14 mouse cellular contexts compared by ENCODE assay signal in the genomic region with DNA sequence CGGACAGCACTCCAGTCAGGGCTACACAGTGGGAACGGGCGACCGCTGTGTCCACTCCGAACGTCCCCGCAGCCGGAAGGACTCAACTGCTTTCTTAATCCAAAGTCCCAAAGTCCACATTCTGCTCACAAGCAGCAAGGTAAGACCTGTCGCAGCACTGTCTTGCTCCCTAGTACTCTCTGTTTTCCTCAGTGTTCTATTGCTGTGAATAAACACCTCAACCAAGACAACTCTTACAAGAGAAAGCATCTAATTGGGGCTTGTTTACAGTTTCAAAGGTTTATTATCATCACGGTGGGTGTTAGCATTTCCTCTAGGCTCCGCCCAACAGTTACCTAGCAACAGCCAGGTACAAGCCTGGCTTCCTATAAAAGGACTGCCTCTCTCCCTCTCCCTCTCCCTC. TPM values are rescaled to one million over a fixed set of nuclear protein-coding genes. Genes with fewer than 3 reads are reported as not detected.
A peak's percentile ranks its signal among the peaks of the same experiment; 100 is the strongest.
DNase-seq lines count a peak whose midpoint lies in the region; ATAC-seq and TF ChIP-seq lines count a peak whose summit lies in the region.
"Had no signal": no experiment of that assay in that cellular context is flagged by ENCODE, and none has a peak within 500 bp of the region (broad histone marks: within the 10 kb centered on the region; RNA-seq: fewer than 3 reads in every experiment).

No protein-coding gene starts in this region.

- peak; percentile 36 for DNase-seq in R1 (ENCODE audit: low read depth, low spot score)
- DNase-seq in liver, postnatal 0 days: no peak
- DNase-seq in cerebellum, adult 2 months: no peak
- DNase-seq: cerebellum, adult 11 months had no signal

- H3K4me2 ChIP-seq in intestine, embryonic 15.5 days (replicated peaks): peak overlapping the region; percentile 52
- 0 out of 2 replicates have a peak overlapping the region, but pooled peaks have one; percentile 18 for H3K4me2 ChIP-seq in kidney, embryonic 16.5 days (replicated peaks; ENCODE audit: low read depth, low read length)
- peak overlapping the region; percentile 45; the same call in 1 of the 2 replicates for H3K4me2 ChIP-seq in liver, postnatal 0 days (ENCODE audit: low read depth, low read length)
- no peak overlapping the region for H3K4me2 ChIP-seq in forebrain, embryonic 12.5 days
- no peak overlapping the region for H3K4me2 ChIP-seq in hindbrain, embryonic 12.5 days (replicated peaks)
- H3K4me2 ChIP-seq: embryonic facial prominence, embryonic 15.5 days; forebrain, embryonic 13.5 days; neural tube, embryonic 13.5 days had no signal

- H3K27ac ChIP-seq in intestine, embryonic 15.5 days: no peak overlapping the region
- no peak overlapping the region for H3K27ac ChIP-seq in kidney, embryonic 16.5 days (ENCODE audit: low read length)
- no peak overlapping the region for H3K27ac ChIP-seq in liver, postnatal 0 days (ENCODE audit: low read depth)
- H3K27ac ChIP-seq in cerebellum, adult 2 months (ENCODE audit: insufficient read depth, low read length): no peak overlapping the region
- H3K27ac ChIP-seq in forebrain, embryonic 12.5 days: no peak overlapping the region
- H3K27ac ChIP-seq in hindbrain, embryonic 12.5 days: no peak overlapping the region
- H3K27ac ChIP-seq: embryonic facial prominence, embryonic 15.5 days; forebrain, embryonic 13.5 days; heart, embryonic 10.5 days; liver, embryonic 14.5 days; neural tube, embryonic 13.5 days had no signal

- TF ChIP-seq POLR2A in cerebellum, adult 2 months (IDR thresholded peaks at IDR 0.05; ENCODE audit: borderline replicate concordance, insufficient read depth, low read length): no peak

- TF ChIP-seq EP300 in liver, postnatal 0 days (IDR thresholded peaks at IDR 0.05; ENCODE audit: low read depth): no peak

- no peaks in the 10 kb centered on the region for H3K36me3 ChIP-seq in intestine, embryonic 15.5 days
- H3K36me3 ChIP-seq in kidney, embryonic 16.5 days (ENCODE audit: insufficient read depth, low read length): no peaks in the 10 kb centered on the region
- H3K36me3 ChIP-seq in liver, postnatal 0 days (replicated peaks; ENCODE audit: insufficient read depth, low read length): no peaks in the 10 kb centered on the region
- H3K36me3 ChIP-seq in forebrain, embryonic 12.5 days (replicated peaks): no peaks in the 10 kb centered on the region
- H3K36me3 ChIP-seq in hindbrain, embryonic 12.5 days: no peaks in the 10 kb centered on the region
- H3K36me3 ChIP-seq: embryonic facial prominence, embryonic 15.5 days; heart, embryonic 10.5 days; neural tube, embryonic 13.5 days had no signal

- no peak overlapping the region for H3K9ac ChIP-seq in intestine, embryonic 15.5 days
- H3K9ac ChIP-seq in kidney, embryonic 16.5 days (replicated peaks; ENCODE audit: low read length): no peak overlapping the region
- no peak overlapping the region for H3K9ac ChIP-seq in liver, postnatal 0 days (replicated peaks)
- H3K9ac ChIP-seq in forebrain, embryonic 12.5 days: no peak overlapping the region
- H3K9ac ChIP-seq in hindbrain, embryonic 12.5 days: no peak overlapping the region
- H3K9ac ChIP-seq: embryonic facial prominence, embryonic 15.5 days; forebrain, embryonic 13.5 days; liver, embryonic 14.5 days; neural tube, embryonic 13.5 days had no signal

- TF ChIP-seq CTCF in liver, postnatal 0 days (IDR thresholded peaks at IDR 0.05; ENCODE audit: low read depth): no peak
- no peak for TF ChIP-seq CTCF in cerebellum, adult 2 months (IDR thresholded peaks at IDR 0.05; ENCODE audit: borderline replicate concordance, insufficient read depth, low read depth, low read length)

- H3K9me3 ChIP-seq in intestine, embryonic 15.5 days: no peaks in the 10 kb centered on the region
- H3K9me3 ChIP-seq in kidney, embryonic 16.5 days (ENCODE audit: low read length): no peaks in the 10 kb centered on the region
- H3K9me3 ChIP-seq in liver, postnatal 0 days (ENCODE audit: low read length): no peaks in the 10 kb centered on the region
- no peaks in the 10 kb centered on the region for H3K9me3 ChIP-seq in forebrain, embryonic 12.5 days
- H3K9me3 ChIP-seq in hindbrain, embryonic 12.5 days (replicated peaks): no peaks in the 10 kb centered on the region
- H3K9me3 ChIP-seq: embryonic facial prominence, embryonic 15.5 days; forebrain, embryonic 13.5 days; heart, embryonic 10.5 days; neural tube, embryonic 13.5 days had no signal

- H3K4me3 ChIP-seq in intestine, embryonic 15.5 days (replicated peaks): peak overlapping the region; percentile 9; the same call in 1 of the 2 replicates
- H3K4me3 ChIP-seq in kidney, embryonic 16.5 days (ENCODE audit: low read length): no peak overlapping the region
- no peak overlapping the region for H3K4me3 ChIP-seq in liver, postnatal 0 days (ENCODE audit: low read depth, low read length)
- no peak overlapping the region for H3K4me3 ChIP-seq in cerebellum, adult 2 months (replicated peaks; ENCODE audit: insufficient read depth, low read depth, low read length)
- H3K4me3 ChIP-seq in forebrain, embryonic 12.5 days (replicated peaks): no peak overlapping the region
- H3K4me3 ChIP-seq in hindbrain, embryonic 12.5 days: no peak overlapping the region
- H3K4me3 ChIP-seq: embryonic facial prominence, embryonic 15.5 days; forebrain, embryonic 13.5 days; heart, embryonic 10.5 days; neural tube, embryonic 13.5 days had no signal

- H3K4me1 ChIP-seq in intestine, embryonic 15.5 days (replicated peaks): no peaks in the 10 kb centered on the region
- no peaks in the 10 kb centered on the region for H3K4me1 ChIP-seq in kidney, embryonic 16.5 days (ENCODE audit: insufficient read depth, low read length)
- no peaks in the 10 kb centered on the region for H3K4me1 ChIP-seq in liver, postnatal 0 days (ENCODE audit: insufficient read depth)
- H3K4me1 ChIP-seq in cerebellum, adult 2 months (ENCODE audit: control insufficient read depth, insufficient read depth, low read length): no peaks in the 10 kb centered on the region
- no peaks in the 10 kb centered on the region for H3K4me1 ChIP-seq in forebrain, embryonic 12.5 days
- no peaks in the 10 kb centered on the region for H3K4me1 ChIP-seq in hindbrain, embryonic 12.5 days
- H3K4me1 ChIP-seq: embryonic facial prominence, embryonic 15.5 days; forebrain, embryonic 13.5 days; heart, embryonic 10.5 days; neural tube, embryonic 13.5 days had no signal

- no peaks in the 10 kb centered on the region for H3K27me3 ChIP-seq in intestine, embryonic 15.5 days (replicated peaks)
- no peaks in the 10 kb centered on the region for H3K27me3 ChIP-seq in kidney, embryonic 16.5 days (ENCODE audit: insufficient read depth, low read length)
- H3K27me3 ChIP-seq in liver, postnatal 0 days (ENCODE audit: insufficient read depth, low read length): no peaks in the 10 kb centered on the region
- no peaks in the 10 kb centered on the region for H3K27me3 ChIP-seq in cerebellum, adult 2 months (ENCODE audit: control insufficient read depth, insufficient read depth, low read length)
- H3K27me3 ChIP-seq in forebrain, embryonic 12.5 days: no peaks in the 10 kb centered on the region
- H3K27me3 ChIP-seq in hindbrain, embryonic 12.5 days: no peaks in the 10 kb centered on the region
- H3K27me3 ChIP-seq: embryonic facial prominence, embryonic 15.5 days; forebrain, embryonic 13.5 days had no signal

- peak; percentile 84 for ATAC-seq in intestine, embryonic 15.5 days
- ATAC-seq in kidney, embryonic 16.5 days (ENCODE audit: low FRiP score, low TSS enrichment): peak; percentile 71
- ATAC-seq in liver, postnatal 0 days: 0 out of 2 replicates have a peak, but pooled peaks have one; percentile 23
- ATAC-seq in forebrain, embryonic 12.5 days (ENCODE audit: low FRiP score): no peak
- ATAC-seq in hindbrain, embryonic 12.5 days (ENCODE audit: low FRiP score): no peak
- ATAC-seq: CD4-positive, CD25-positive, alpha-beta regulatory T cell, adult 4 months; forebrain, embryonic 13.5 days had no signal

- 13% methylated on average over 11 of the region's 11 CpGs for WGBS in intestine, embryonic 15.5 days
- 19% methylated on average over 11 of the region's 11 CpGs for WGBS in kidney, embryonic 16.5 days
- 30% methylated on average over 11 of the region's 11 CpGs for WGBS in liver, postnatal 0 days (ENCODE audit: insufficient replicate concordance)
- WGBS in cerebellum, adult 2 months: 43% methylated on average over 11 of the region's 11 CpGs
- WGBS in forebrain, embryonic 12.5 days: 22% methylated on average over 11 of the region's 11 CpGs
- WGBS in hindbrain, embryonic 12.5 days: 28% methylated on average over 11 of the region's 11 CpGs

RNA-seq across cellular contexts. Expression of gene Pla2g3, which starts 16.6 kb away (rescaled TPM):
- polyA plus RNA-seq in intestine, embryonic 15.5 days (2015; fragmentation: Nextera tagmentation; extraction: Ambion mirVana): 0.38 and 0.45 TPM in 2 replicates
- 0.32 and 0.56 TPM in 2 replicates for polyA plus RNA-seq in kidney, embryonic 16.5 days (2015; fragmentation: Nextera tagmentation; extraction: Ambion mirVana)
- 0.07 TPM in 1 of 2 replicates, not detected in the other for polyA plus RNA-seq in liver, postnatal 0 days (2015; fragmentation: Nextera tagmentation; extraction: Ambion mirVana)
- polyA plus RNA-seq in cerebellum, adult 2 months (2012; rRNA removed): 3.8 and 4.0 TPM in 2 replicates
- 0.59 and 0.64 TPM in 2 replicates for polyA plus RNA-seq in forebrain, embryonic 12.5 days (2016; fragmentation: Nextera tagmentation; extraction: Ambion mirVana)
- polyA plus RNA-seq in hindbrain, embryonic 12.5 days (2016; fragmentation: Nextera tagmentation; extraction: Ambion mirVana): 0.81 and 1.2 TPM in 2 replicates

RNA-seq across cellular contexts. Expression of gene Rnf185, which starts 19.3 kb away (rescaled TPM):
- 31.1 and 31.2 TPM in 2 replicates for polyA plus RNA-seq in intestine, embryonic 15.5 days (2015; fragmentation: Nextera tagmentation; extraction: Ambion mirVana)
- polyA plus RNA-seq in kidney, embryonic 16.5 days (2015; fragmentation: Nextera tagmentation; extraction: Ambion mirVana): 45.5 and 47.0 TPM in 2 replicates
- polyA plus RNA-seq in liver, postnatal 0 days (2015; fragmentation: Nextera tagmentation; extraction: Ambion mirVana): 9.7 and 10.3 TPM in 2 replicates
- polyA plus RNA-seq in cerebellum, adult 2 months (2012; rRNA removed): 38.1 and 39.3 TPM in 2 replicates
- 42.4 and 43.2 TPM in 2 replicates for polyA plus RNA-seq in forebrain, embryonic 12.5 days (2016; fragmentation: Nextera tagmentation; extraction: Ambion mirVana)
- 38.5 and 43.0 TPM in 2 replicates for polyA plus RNA-seq in hindbrain, embryonic 12.5 days (2016; fragmentation: Nextera tagmentation; extraction: Ambion mirVana)

RNA-seq across cellular contexts. Expression of gene Inpp5j, which starts 33.2 kb away (rescaled TPM):
- polyA plus RNA-seq in intestine, embryonic 15.5 days (2015; fragmentation: Nextera tagmentation; extraction: Ambion mirVana): 4.2 and 4.6 TPM in 2 replicates
- 2.8 and 3.1 TPM in 2 replicates for polyA plus RNA-seq in kidney, embryonic 16.5 days (2015; fragmentation: Nextera tagmentation; extraction: Ambion mirVana)
- 0.83 and 0.86 TPM in 2 replicates for polyA plus RNA-seq in liver, postnatal 0 days (2015; fragmentation: Nextera tagmentation; extraction: Ambion mirVana)
- polyA plus RNA-seq in cerebellum, adult 2 months (2012; rRNA removed): 103 and 106 TPM in 2 replicates
- 0.49 and 0.52 TPM in 2 replicates for polyA plus RNA-seq in forebrain, embryonic 12.5 days (2016; fragmentation: Nextera tagmentation; extraction: Ambion mirVana)
- polyA plus RNA-seq in hindbrain, embryonic 12.5 days (2016; fragmentation: Nextera tagmentation; extraction: Ambion mirVana): 0.73 and 1.2 TPM in 2 replicates

RNA-seq across cellular contexts. Expression of gene Selenom, which starts 43.0 kb away (rescaled TPM):
- 147 and 154 TPM in 2 replicates for polyA plus RNA-seq in intestine, embryonic 15.5 days (2015; fragmentation: Nextera tagmentation; extraction: Ambion mirVana)
- polyA plus RNA-seq in kidney, embryonic 16.5 days (2015; fragmentation: Nextera tagmentation; extraction: Ambion mirVana): 113 and 114 TPM in 2 replicates
- 9.9 and 11.7 TPM in 2 replicates for polyA plus RNA-seq in liver, postnatal 0 days (2015; fragmentation: Nextera tagmentation; extraction: Ambion mirVana)
- polyA plus RNA-seq in cerebellum, adult 2 months (2012; rRNA removed): 889 and 965 TPM in 2 replicates
- polyA plus RNA-seq in forebrain, embryonic 12.5 days (2016; fragmentation: Nextera tagmentation; extraction: Ambion mirVana): 49.7 and 51.0 TPM in 2 replicates
- polyA plus RNA-seq in hindbrain, embryonic 12.5 days (2016; fragmentation: Nextera tagmentation; extraction: Ambion mirVana): 78.0 and 83.6 TPM in 2 replicates

Comparison
In these comparisons a context has a peak if more than half of its experiments do, and no peak if none do; other contexts are left out.
1. ATAC-seq: peak in intestine, embryonic 15.5 days (single experiment), kidney, embryonic 16.5 days (single experiment) and liver, postnatal 0 days (single experiment); none in forebrain, embryonic 12.5 days (single experiment) and hindbrain, embryonic 12.5 days (single experiment).
2. H3K4me2 ChIP-seq: peak in intestine, embryonic 15.5 days (single experiment), kidney, embryonic 16.5 days (single experiment) and liver, postnatal 0 days (single experiment); none in forebrain, embryonic 12.5 days (single experiment) and hindbrain, embryonic 12.5 days (single experiment).
3. RNA of gene Inpp5j, which starts 33.2 kb away (polyA plus RNA-seq): 103 to 106 TPM in cerebellum, adult 2 months; 4.2 to 4.6 TPM in intestine, embryonic 15.5 days, 2.8 to 3.1 TPM in kidney, embryonic 16.5 days, 0.73 to 1.2 TPM in hindbrain, embryonic 12.5 days, 0.83 to 0.86 TPM in liver, postnatal 0 days and 0.49 to 0.52 TPM in forebrain, embryonic 12.5 days; every median in the first group is over 10 times any median in the second.